In genomic region chr7:29367166-29368003, GRCm38 (mm10) we compare ENCODE assay signal across 10 mouse cellular contexts.
DNase-seq lines count a peak whose midpoint lies in the region; ATAC-seq and TF ChIP-seq lines count a peak whose summit lies in the region.
"Had no signal": no experiment of that assay in that cellular context is flagged by ENCODE, and none has a peak within 500 bp of the region (broad histone marks: within the 10 kb centered on the region; RNA-seq: fewer than 3 reads in every experiment).

No protein-coding gene starts in this region.

- H3K4me2 ChIP-seq in intestine, embryonic 16.5 days (ENCODE audit: low read depth, low read length): no peak overlapping the region
- H3K4me2 ChIP-seq: liver, embryonic 11.5 days had no signal

- WGBS in intestine, embryonic 16.5 days: 85% methylated on average over 13 of the region's 13 CpGs

- H3K4me3 ChIP-seq in layer of hippocampus, adult 2 months: no peak overlapping the region
- H3K4me3 ChIP-seq in intestine, embryonic 16.5 days (ENCODE audit: low read length): no peak overlapping the region

- no peaks in the 10 kb centered on the region for H3K27me3 ChIP-seq in intestine, embryonic 16.5 days (replicated peaks; ENCODE audit: control insufficient read depth, insufficient read depth, low read length)
- H3K27me3 ChIP-seq: CH12.LX had no signal

- ATAC-seq in intestine, embryonic 16.5 days: 0 out of 2 replicates have a peak, but pooled peaks have one; percentile 7

- H3K9ac ChIP-seq in intestine, embryonic 16.5 days (ENCODE audit: low read depth, low read length): no peak overlapping the region

- peak overlapping the region; percentile 80 for H3K27ac ChIP-seq in layer of hippocampus, adult 2 months
- no peak overlapping the region for H3K27ac ChIP-seq in intestine, embryonic 16.5 days (ENCODE audit: low read length)

- TF ChIP-seq CTCF in layer of hippocampus, adult 2 months (conservative IDR thresholded peaks at IDR 0.05): no peak

- H3K36me3 ChIP-seq in intestine, embryonic 16.5 days (ENCODE audit: control insufficient read depth, insufficient read depth, low read length): peaks cover 7% of the 10 kb centered on the region

- DNase-seq in layer of hippocampus, adult 2 months (ENCODE audit: low spot score in 2 of 2): no peak
- DNase-seq in layer of hippocampus, adult 11-12 months (ENCODE audit: low spot score): no peak
- DNase-seq in cerebellum, postnatal 25 days: peak; percentile 61 to 71
- DNase-seq in retina, embryonic 14.5 days (ENCODE audit: low spot score): peak; percentile 42
- no peak for DNase-seq in gastrocnemius, adult 8-10 months (ENCODE audit: low spot score in 2 of 2)
- DNase-seq in adrenal gland, adult 8-10 months: no peak
- DNase-seq in urinary bladder, adult 2 months (ENCODE audit: low spot score): no peak

- no peaks in the 10 kb centered on the region for H3K9me3 ChIP-seq in intestine, embryonic 16.5 days (ENCODE audit: control insufficient read depth, low read length)

- no peaks in the 10 kb centered on the region for H3K4me1 ChIP-seq in intestine, embryonic 16.5 days (ENCODE audit: control insufficient read depth, insufficient read depth, low read length)

Comparison
In these comparisons a context has a peak if more than half of its experiments do, and no peak if none do; other contexts are left out.
1. DNase-seq: peak in cerebellum, postnatal 25 days (2 of 2) and retina, embryonic 14.5 days (single experiment); none in layer of hippocampus, adult 2 months (0 of 2), layer of hippocampus, adult 11-12 months (single experiment), gastrocnemius, adult 8-10 months (0 of 2), adrenal gland, adult 8-10 months (single experiment) and urinary bladder, adult 2 months (single experiment).